Mouse (Mus musculus) heart, postnatal 10 days (tissue): ENCODE results near the gene Higd1c. TPM values are rescaled to one million over a fixed set of nuclear protein-coding genes. Genes with fewer than 3 reads are reported as not detected.
A peak's percentile ranks its signal among the peaks of the same experiment; 100 is the strongest.

Source experiments
- DNase-seq, 2 experiments: peaks; one replicate each; pipeline ENCODE4 v3.0.0; 2021
- intact Hi-C: fragments of 180-260 bp; cut with DNase I; formaldehyde crosslinking; loops from one replicate; pipeline ENCODE4 v1.15.1; 2025
- total RNA-seq, 2 experiments: library from RNA; stranded (reverse); gene quantifications; 2 replicates each; pipeline ENCODE4 v1.2.3; 2021

Gene Higd1c
- total RNA-seq, 2 experiments from 2014 or later, result not detected

- intact Hi-C loops, result no loop called here
- DNase-seq, result peak; percentile 53
These were observed 64.1 kb downstream of the Higd1c start for GRCm38 (mm10) chr15:100428296-100428905.

GRCm38 (mm10) chr15:100429959-100430565 is 65.7 kb downstream of the Higd1c start:
- intact Hi-C loops, result no loop called here
- DNase-seq, result peak in 1 of 2 experiments; percentile 43

- intact Hi-C loops, result no loop called here
- DNase-seq, result no peak
These were observed 68.9 kb downstream of the Higd1c start for GRCm38 (mm10) chr15:100433234-100433633.

Other genes with a start within 250 kb of the Higd1c start
- 10 to 100 TPM; 45.8 to 52.5 TPM for gene Atf1, start 136.7 kb upstream of the Higd1c start, total RNA-seq
- gene Tmprss12, start 83.7 kb upstream of the Higd1c start, total RNA-seq, result not detected
- gene Mettl7a1, start 60.4 kb upstream of the Higd1c start, total RNA-seq, result 10 to 100 TPM; 19.6 to 22.9 TPM
- gene Mettl7a3, start 29.6 kb upstream of the Higd1c start, total RNA-seq, result not detected
- gene Methig1, start 11.4 kb upstream of the Higd1c start, total RNA-seq, result not detected
- under 1 TPM; 0.45 to 0.53 TPM for gene Mettl7a2, start 11.3 kb upstream of the Higd1c start, total RNA-seq
- not detected for gene Gm5475, start 57.6 kb downstream of the Higd1c start, total RNA-seq
- 10 to 100 TPM; 45.0 to 46.7 TPM for gene Slc11a2, start 60.5 kb downstream of the Higd1c start, total RNA-seq
- 10 to 100 TPM; 22.3 to 44.6 TPM for gene Letmd1, start 104.5 kb downstream of the Higd1c start, total RNA-seq
- 1 to 10 TPM; 2.8 to 5.0 TPM for gene Csrnp2, start 130.9 kb downstream of the Higd1c start, total RNA-seq
- 10 to 100 TPM; 13.3 to 15.0 TPM for gene Tfcp2, start 187.5 kb downstream of the Higd1c start, total RNA-seq
- 10 to 100 TPM; 20.9 to 21.6 TPM for gene Pou6f1, start 235.4 kb downstream of the Higd1c start, total RNA-seq